Mouse (Mus musculus) R1 (cell line): ENCODE measurements around the gene Cenpp.

ENCODE experiments used
- DNase-seq: peaks from one replicate; pipeline ENCODE4 v3.0.0-alpha.2; 2018; ENCODE audit warnings: low read depth, low spot score

Cenpp gene

DNA sequence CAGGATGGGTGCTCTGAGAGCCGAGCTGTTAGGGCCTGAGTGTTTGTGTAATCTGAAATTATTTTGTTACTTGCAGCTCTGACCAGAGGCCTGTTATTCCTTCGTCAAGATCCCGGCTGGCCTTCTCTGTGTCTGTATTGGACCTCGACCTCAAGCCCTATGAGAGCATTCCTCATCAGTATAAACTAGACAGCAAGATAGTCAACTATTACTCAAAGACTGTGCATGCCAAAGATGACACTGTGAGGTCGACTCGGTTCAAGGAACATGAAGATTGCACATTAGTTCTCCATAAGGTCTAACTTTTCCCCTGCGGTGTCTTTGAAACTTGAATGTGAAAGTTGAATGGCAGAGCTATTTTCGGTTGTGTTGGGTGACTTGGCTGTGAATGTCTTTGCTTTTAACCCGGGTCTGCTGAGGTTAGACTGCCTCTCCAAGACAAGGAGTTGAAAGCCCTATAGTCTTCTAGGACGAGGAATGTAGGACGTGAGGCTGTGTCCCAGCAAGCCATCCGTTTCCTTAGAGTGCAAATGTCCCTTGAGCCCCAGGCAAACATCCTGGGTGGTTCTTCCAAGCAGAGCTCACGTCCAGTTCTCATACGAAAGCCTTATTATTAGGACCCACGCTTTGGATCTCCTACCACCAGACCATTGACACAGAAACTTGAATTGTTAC lies 191.0 kb downstream of the Cenpp start:
- DNase-seq: no peak

DNA sequence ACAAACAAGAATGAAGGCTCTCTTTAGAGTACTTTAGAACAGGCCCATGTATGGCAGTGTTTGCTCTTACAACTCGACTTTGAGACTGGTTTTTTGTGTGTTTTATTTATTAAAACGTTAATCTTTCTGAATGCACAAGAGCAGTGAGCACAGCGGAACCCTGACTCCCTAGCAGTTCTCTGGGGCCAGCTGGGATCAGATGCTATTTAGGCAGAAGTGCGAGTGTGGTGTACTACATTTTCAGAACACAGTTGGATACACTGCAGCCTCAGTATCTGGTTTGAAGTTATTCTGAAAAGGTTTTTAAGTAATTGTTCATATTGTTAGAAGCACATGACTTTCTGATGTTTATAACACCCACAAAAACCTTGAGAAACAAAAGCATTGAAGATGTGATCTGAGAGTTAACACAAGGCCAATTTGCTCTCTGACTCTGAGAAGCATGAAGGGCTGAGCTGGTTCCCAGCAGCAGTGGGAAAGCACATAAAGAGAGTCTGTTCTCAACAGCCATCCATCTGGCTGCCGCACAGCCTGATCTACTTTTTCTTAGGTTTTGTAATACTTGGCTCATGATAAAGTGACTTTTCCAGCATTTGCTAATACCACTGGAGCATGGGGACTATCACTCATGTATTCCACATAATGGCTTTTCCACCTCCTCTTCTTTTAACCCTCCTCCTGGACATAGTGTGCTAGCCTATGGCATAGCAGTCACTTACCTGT lies 191.7 kb downstream of the Cenpp start:
- no peak for DNase-seq

DNA sequence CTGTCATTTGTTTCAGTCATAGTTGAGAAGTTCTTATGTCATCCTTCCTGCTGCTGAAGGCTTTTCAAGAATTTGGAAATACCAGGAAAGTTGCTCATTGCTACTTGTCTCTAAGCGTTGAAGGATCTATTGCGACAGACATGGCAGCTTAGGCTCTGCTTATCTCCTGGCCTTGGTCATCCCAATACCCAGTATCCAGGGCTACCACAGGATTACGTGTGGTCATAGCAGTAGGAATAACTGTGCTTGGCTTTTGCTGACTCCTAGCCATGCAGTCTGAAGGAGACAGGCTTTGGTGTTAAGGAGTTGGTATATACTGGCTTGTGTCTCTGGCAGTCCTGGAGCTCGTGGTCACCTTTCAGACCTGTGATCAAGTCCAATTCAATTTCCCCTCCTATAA lies 192.3 kb downstream of the Cenpp start:
- no peak for DNase-seq

DNA sequence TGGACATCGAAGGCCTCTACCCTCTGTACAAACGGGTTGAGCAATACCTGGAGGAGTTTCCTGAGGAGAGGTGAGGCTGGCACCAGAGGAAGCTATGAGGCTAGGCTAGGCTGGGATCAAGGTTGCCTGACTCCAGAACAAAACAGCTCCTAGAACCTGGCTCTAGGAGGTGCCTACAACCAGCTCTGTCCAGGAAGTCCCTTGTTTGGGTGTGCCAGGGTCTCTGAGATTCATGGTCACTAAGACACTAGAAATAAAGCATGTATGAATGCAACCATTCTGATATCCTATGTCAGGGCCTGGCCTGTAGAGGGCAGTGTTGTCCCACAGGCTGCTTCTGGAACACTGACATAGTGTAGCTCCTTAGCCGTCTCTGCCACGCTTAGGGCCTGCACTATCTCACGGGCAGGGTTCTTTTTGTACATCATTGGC lies 203.3 kb downstream of the Cenpp start:
- DNase-seq: peak; percentile 71

DNA sequence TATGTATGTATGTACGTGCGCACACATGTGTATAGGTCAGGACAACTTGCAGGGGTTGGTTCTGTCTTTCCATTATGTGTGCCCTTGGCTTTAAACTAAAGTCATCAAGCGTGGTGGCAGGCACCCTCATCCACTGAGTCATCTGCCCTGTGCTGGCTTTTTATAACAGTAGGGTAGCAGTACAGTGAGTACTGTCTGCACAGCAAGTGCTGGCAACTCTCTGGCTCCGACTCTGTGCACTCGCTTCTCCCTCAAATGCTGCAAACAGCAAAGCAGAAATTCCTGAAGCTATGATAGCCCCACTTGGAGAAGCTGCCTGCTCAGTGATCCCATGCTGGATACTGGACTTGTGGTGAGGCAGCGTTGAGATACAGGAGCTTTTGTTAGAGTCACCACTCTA lies 208.1 kb downstream of the Cenpp start:
- no peak for DNase-seq

DNA sequence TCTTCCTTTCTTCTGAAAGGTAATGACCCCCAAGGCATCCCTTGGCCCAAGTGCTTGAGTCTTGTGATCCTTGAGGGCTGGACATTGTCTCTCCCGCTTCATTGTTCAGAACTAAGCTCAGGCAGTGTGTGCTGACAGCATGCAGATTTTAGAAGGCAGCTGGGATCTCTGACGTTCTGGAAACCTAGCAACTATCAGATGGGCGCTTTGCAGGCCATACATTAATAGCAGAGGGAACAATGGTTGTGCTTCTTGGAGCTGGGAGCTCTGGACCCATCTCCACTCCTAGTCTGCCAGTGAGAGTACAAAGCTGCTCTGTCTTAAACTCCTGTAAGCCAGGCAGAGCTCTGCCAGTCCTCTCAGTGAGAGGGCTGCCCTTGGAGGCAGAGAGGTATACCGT lies 216.4 kb downstream of the Cenpp start:
- no peak for DNase-seq

DNA sequence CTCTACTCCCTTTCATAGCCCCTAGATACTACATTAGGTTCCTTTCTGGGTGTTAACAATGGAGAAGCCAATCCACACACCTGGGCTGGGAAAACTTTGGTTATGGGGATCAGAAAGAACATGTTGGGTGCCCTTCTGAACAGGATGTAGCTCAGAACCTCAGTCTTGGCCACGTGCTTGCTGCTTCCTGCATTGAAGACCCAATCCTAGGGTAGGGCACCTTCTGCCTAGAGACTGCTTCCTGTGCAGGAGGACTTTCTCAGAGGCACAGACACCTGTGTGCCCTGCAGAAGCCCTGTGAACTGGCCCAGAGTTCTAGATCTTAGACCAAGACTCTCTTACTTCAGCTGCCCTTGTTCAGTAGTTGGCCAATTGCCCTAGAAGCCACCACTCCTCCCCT lies 216.8 kb downstream of the Cenpp start:
- no peak for DNase-seq

DNA sequence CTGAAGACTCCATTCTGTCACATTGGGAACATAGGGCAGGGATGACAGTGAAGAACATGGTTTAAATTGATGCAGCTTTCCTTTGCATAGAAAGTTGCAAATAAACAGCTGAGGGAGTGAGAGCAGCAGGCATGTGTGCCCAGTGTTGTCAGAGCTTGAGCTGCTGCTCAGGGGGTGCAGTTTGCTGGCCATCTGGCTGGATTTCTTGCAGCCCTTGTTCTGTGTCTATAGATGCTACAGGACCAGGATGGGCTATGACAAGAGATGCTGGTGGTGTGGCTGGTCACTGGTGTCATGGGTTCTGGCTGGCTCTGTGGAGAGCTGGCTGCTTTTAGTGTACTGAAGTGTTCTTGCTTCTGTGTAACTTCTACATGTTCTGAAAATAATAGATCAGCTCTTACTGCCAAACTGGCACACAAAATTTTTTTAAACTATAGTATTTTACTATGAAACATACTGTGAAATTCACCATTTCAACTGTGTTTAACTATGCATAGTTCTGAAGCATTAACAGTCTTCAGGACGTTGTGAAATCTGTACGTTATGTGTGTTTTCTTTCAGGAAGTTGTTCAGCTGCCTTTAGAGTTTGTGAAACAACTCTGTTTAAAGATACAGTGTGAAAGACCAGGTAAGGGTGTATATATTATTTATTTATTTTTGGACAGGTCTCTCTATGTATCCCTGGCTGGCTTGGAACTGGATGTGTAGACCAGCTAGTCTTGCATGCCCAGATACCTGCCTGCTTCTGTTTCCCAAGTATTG lies 219.1 kb downstream of the Cenpp start:
- no peak for DNase-seq

DNA sequence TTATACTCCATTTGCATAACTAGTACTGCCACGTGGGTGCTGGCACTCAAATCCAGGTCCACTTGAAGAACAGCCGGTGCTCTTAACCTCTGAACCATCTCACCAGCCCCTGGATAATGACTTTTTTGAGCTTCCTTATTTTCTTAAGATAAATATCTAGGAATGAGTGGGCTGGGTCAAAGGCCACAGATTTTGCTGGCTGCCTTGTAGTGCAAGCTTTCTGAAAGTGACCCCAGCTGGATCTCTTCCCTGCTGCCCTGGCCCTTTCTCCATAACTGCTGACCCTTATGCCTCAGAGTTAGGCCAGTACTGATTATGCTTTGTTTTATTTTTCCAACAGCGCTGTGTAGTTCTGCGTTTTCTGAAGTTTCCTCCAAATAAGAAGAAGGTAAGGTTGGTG lies 222.1 kb downstream of the Cenpp start:
- no peak for DNase-seq

DNA sequence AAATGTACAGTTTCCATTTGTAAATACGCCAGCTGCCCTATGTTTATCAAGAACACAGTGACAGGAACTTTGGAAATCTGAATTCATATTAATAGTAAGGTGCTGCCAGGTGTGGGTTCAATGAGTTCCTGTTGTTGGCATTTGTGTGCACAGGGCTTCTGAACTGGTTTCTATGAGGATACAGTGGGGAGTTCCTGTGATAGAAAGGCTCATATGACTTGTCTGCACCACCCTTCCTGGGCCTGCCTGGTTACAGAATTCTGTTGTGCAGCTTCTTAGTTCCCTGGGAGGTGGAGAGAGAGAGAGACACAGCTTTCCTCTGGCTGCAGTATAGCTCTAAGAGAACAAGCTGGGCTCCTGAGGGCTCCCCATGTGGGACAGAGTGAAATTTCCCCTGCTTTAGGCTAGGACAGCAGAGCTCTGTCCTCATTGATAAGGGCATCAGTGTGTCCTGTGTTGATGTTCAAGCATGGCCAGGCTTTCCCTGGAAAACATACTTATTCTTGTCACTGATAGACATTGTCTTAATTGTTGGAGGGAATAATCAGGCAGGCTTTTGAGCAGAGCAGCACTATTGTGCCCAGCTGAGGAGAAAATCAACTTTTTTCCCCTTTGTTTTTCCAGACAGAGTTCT lies 224.4 kb downstream of the Cenpp start:
- DNase-seq: no peak

DNA sequence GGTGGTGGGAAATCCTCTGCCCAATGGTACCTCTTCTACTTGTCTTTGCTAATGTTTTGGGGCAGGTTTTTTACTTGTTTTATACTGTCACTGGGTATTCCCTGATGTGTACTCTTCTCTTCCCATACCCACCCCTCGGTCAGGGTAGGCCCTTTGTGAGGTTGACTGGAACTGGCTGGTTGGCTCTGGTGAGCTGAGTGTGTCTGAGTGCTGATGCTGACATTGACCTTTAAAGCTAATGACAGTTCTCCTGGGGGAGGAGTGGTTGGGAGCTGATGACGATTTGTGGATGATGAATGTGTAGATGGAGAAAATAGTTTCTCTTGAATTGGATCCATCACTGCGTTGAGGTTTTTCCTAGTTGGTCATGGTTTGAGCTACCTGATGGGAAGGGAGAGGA lies 225.8 kb downstream of the Cenpp start:
- no peak for DNase-seq

DNA sequence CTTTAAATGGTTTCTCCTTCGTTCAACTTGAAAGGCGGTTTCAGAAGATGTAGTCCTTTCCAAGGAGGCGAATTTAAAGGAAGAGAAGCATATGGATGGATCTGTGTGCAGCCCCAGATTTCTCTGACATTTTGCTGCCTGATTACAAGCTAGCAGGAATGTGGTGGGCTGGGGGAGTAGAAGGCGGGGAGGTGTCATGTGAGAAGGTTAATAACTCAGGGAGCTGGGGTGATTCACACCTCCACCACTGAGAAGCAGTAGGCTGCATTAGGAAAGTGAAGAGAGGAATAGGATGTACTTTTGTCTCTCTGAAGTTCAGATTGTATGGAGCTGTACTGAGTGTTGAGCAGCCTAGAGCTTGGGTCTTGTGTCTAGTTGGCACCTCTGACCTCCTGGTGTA lies 230.6 kb downstream of the Cenpp start:
- DNase-seq: no peak

DNA sequence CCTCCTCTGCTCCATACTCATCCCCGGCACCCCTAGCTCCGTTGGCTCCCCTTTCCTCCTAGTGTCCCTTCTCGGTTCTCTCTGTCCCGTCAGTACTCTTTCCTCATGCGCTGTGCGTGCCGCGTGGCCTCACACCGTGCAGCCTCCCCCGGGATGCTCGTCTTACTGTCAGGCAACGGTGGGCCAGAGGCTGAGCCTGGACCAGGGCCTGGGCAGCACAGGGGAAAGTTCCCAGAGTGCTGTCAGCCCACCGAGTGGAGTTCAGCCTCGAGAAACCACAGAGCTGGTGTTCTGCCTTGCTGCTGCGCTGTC lies 231.0 kb downstream of the Cenpp start:
- DNase-seq: no peak

DNA sequence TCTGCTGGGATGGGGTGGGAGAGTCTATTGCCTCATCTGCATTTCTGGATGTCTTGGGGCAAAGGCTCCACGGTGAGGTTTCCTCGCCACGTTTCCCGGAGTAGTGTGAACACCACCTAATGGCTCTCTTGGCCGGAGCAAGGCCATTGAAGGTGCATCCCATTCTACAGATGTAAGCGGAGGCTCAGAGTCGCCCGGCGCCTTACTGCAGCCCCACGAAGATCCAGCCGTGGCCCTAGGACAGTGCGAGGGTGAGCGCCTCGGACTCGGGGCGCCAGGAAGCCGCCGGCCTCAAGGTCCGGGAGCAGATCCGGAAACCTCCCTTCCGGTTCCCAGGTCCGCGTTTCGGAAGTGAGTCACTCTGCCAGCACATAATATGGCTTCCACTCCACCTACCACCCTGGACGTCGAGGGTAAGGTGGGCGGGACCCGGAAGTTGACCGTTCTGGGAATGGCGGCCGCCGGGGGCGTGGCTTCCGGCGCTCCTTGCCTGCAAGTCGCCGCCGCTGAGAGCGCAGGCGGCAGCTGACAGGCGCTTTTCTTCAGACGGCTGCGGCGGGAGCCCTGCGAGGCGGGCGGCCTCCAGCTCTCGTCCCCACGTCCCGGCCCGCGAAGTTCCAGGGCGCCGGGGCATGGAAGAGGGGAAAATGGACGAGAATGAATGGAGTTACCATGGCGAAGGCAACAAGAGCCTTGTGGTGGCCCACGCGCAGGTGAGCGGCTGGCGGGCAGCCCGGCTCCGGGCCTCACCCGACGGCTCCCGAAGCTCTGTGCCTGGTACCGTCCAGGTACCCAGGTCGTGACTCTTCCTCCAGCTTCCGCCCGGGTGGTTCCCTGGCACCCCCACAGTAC lies 231.6 kb downstream of the Cenpp start, which contains the start of gene Ippk:
Gene Ippk, plus strand, starts transcription at position 496 of the 852 bp plus-strand sequence.
- peak; percentile 99 for DNase-seq
